Mouse (Mus musculus) embryonic facial prominence, embryonic 10.5 days (tissue): ENCODE data around the gene Gm28043. TPM values are rescaled to one million over a fixed set of nuclear protein-coding genes. Genes with fewer than 3 reads are reported as not detected.

ENCODE experiments used
- DNase-seq: peaks from one replicate; pipeline ENCODE4 v3.0.0-alpha.2; 2017; ENCODE audit warnings: low spot score
- H3K27ac ChIP-seq: fragments of 300-500 bp; sonication (generic); replicated peaks from 2 replicates; pipeline ENCODE4 v1.5.1; 2016; ENCODE audit warnings: mild to moderate bottlenecking
- H3K27me3 ChIP-seq: fragments of 300-500 bp; sonication (generic); replicated peaks from 2 replicates; pipeline ENCODE4 v1.6.1; 2016; ENCODE audit warnings: low read depth, mild to moderate bottlenecking; ENCODE audit not compliant: poor library complexity, severe bottlenecking
- H3K36me3 ChIP-seq: fragments of 300-500 bp; sonication (generic); replicated peaks from 2 replicates; pipeline ENCODE4 v1.6.1; 2016; ENCODE audit warnings: mild to moderate bottlenecking, moderate library complexity
- H3K4me1 ChIP-seq: fragments of 300-500 bp; sonication (generic); 2 replicates; pipeline ENCODE4 v1.6.1; 2016
- H3K4me3 ChIP-seq: fragments of 300-500 bp; sonication (generic); 2 replicates; pipeline ENCODE4 v1.5.1; 2016; ENCODE audit warnings: mild to moderate bottlenecking, moderate library complexity
- H3K9me3 ChIP-seq: fragments of 300-500 bp; sonication (generic); 2 replicates; pipeline ENCODE4 v1.6.1; 2016; ENCODE audit warnings: mild to moderate bottlenecking
- WGBS: fragments of 180-500 bp; shearing (Covaris S2); methylation state at CpG from one replicate; pipeline ENCODE4 v1.1.7; 2016; 5-methylcytosine and 5-hydroxymethylcytosine counted together
- microRNA-seq: library from miRNA; unstranded; fragments of <30 nt; microRNA quantifications from one replicate; pipeline ENCODE4, GENCODE M21; 2017
- polyA plus RNA-seq: library from polyadenylated mRNA; unstranded; fragments of >200 nt; fragmentation: Nextera tagmentation; extraction: Ambion mirVana; gene quantifications from 2 replicates; pipeline ENCODE4 v1.2.1, GENCODE M21; 2016

Gene Gm28043
- polyA plus RNA-seq, 1 experiment from 2014 or later = 3.5 TPM

DNA sequence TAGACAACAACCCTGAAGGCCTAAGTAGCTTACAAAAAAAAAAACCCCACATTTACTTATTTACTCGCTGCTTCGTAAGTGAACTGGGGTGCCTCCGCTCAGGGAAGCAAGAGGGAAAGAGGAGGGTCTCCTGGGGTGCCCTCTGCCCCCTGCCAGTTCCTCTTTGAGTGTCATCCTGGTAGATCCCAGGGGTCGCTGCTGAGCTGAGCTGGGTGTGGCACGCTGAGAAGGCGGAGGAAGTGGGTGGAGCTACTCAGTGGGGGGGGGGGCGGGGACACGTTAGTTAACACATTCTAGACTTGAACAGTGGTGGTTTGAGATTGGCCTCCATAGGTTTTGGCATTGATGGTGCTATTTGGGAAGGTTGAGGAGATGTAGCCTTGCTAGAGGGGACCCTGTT, 113.4 kb downstream of the Gm28043 start:
- WGBS = 63% methylated on average over 8 of the region's 8 CpGs
- no peaks in the 10 kb centered on the region for H3K36me3 ChIP-seq
- H3K9me3 ChIP-seq = 0 out of 2 replicates have a peak, but pooled peaks cover 2% of the 10 kb centered on the region
- no peak for DNase-seq
- H3K4me1 ChIP-seq = peaks cover 18% of the 10 kb centered on the region
- H3K27ac ChIP-seq = no peak overlapping the region
- H3K4me3 ChIP-seq = no peak overlapping the region
- no peaks in the 10 kb centered on the region for H3K27me3 ChIP-seq

GRCm38 (mm10) chr17:29730510-29731265, 116.0 kb downstream of the Gm28043 start:
- peaks cover 22% of the 10 kb centered on the region for H3K4me1 ChIP-seq
- 0 out of 2 replicates have a peak, but pooled peaks cover 2% of the 10 kb centered on the region for H3K9me3 ChIP-seq
- no peaks in the 10 kb centered on the region for H3K27me3 ChIP-seq
- peak; percentile 23 for DNase-seq
- H3K4me3 ChIP-seq = no peak overlapping the region
- H3K36me3 ChIP-seq = no peaks in the 10 kb centered on the region
- H3K27ac ChIP-seq = peak overlapping the region; percentile 49
- WGBS = 48% methylated on average over 13 of the region's 13 CpGs

DNA sequence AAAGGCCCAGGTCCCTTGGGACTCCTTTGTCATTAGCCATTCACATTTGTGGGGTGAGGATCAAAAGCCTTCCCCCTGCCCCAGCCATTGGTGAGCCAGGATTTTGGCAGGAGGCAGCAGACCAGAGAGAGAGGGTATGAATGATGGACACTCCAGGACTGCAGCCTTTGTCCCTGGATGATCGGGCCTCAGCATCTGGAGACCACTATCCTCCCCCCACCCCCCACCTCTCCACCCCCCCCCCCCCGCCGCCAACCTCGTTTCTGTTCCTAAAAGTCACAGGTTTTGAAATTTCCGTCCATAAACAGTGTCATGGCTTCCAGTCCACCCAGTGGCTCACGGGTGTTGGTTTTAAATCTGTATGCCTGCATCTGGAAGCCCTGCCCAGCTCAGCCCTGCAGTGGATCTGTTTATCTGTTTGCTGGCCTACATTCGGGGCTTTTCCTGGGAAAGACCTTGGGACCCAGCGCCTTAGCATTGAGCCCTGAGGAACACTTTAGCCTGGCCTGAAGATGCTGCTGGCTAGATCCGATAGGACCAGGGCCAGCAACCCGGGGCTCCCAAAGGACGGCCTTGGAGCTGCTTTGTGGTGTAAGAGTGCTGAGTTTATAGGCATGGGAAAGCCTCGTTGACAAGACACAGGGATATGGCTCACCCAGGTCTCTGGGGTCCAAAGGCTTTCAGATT, 116.7 kb downstream of the Gm28043 start:
- Histone ChIP-seq H3K4me3 (no peak overlapping the region), H3K27ac (peak overlapping the region; percentile 49), H3K36me3 (no peaks in the 10 kb centered on the region), H3K27me3 (no peaks in the 10 kb centered on the region), H3K9me3 (0 out of 2 replicates have a peak, but pooled peaks cover 2% of the 10 kb centered on the region), H3K4me1 (peaks cover 24% of the 10 kb centered on the region)
- no peak for DNase-seq
- WGBS = 52% methylated on average over 12 of the region's 12 CpGs

DNA sequence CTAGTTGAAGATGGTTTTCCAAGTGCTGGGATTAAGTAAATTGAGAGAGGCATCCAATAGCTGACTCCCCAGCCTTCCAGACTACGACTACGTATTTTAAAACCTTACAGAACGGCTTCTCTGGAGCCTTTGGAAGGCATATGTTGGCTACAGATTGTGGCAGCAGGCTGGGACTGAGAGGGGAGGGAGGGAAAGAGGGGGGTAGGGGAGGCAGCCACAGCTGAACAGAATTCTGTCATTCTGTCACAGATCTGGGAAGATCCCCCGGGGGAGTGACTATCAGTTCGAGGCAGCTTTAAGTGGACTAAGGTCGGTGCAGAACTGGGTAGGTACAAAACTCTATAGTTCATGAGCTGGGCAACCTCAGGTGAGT, 117.3 kb downstream of the Gm28043 start:
- H3K27ac ChIP-seq = peak overlapping the region; percentile 49

DNA sequence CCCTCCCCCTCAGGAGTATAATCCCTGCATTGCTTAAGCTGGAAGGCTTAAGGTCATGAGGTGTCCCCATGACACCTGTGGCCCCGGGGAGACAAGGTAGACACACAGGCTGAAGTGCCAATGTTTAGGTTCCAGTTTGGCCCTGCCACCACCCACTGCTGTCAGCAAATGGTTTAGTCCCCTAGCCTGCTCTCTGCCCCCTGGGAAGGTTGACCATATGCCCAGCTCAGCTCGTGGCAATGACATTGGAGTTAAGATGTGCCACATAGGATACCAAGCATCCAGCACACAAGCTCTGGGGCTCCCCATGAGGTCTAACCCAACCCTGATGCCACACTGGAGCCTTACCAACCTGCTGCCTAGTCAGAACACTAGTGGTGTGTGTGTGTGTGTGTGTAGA, 117.8 kb downstream of the Gm28043 start:
- WGBS = 83% methylated on average over 2 of the region's 2 CpGs
- DNase-seq = no peak
- H3K4me3 ChIP-seq = no peak overlapping the region
- no peaks in the 10 kb centered on the region for H3K27me3 ChIP-seq
- H3K4me1 ChIP-seq = peaks cover 28% of the 10 kb centered on the region
- H3K36me3 ChIP-seq = no peaks in the 10 kb centered on the region
- no peak overlapping the region for H3K27ac ChIP-seq
- H3K9me3 ChIP-seq = 0 out of 2 replicates have a peak, but pooled peaks cover 2% of the 10 kb centered on the region

More for the DNA sequence above, 117.3 kb downstream of the Gm28043 start:
- Histone ChIP-seq H3K4me1 (peaks cover 28% of the 10 kb centered on the region), H3K36me3 (no peaks in the 10 kb centered on the region), H3K4me3 (no peak overlapping the region), H3K27me3 (no peaks in the 10 kb centered on the region), H3K9me3 (0 out of 2 replicates have a peak, but pooled peaks cover 2% of the 10 kb centered on the region)
- WGBS = 71% methylated on average over 6 of the region's 6 CpGs
- no peak for DNase-seq

DNA sequence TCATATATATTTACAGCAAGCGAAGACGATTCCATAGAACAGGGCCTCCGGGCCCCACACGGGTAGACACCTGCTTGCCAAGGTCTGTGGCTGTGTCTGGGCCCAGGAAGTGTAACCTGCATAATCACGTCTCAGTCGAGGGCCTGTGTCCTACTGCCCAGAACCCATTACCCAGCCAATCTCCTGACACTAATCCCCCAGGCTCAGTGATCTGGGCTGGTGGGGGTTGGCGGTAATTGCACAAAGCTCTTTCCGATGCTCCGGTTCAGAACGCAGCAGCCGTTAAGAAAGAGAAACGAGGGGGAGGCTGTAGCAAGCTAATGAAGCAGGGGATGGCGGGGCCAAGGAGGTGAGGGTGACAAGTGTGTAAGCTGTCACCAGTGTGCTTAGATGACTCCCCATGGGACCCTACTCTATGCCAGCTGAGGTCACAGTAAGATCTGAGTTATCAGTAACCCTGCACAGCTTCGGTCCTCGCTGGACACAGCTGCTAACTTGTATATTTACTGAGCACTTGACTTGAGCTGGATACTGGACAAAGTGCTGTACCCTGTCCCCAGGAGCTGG, 121.9 kb downstream of the Gm28043 start:
- Histone ChIP-seq H3K4me3 (no peak overlapping the region), H3K36me3 (no peaks in the 10 kb centered on the region), H3K9me3 (0 out of 2 replicates have a peak, but pooled peaks cover 2% of the 10 kb centered on the region), H3K27me3 (no peaks in the 10 kb centered on the region), H3K27ac (peak overlapping the region; percentile 40), H3K4me1 (peaks cover 28% of the 10 kb centered on the region)
- 35% methylated on average over 15 of the region's 15 CpGs for WGBS
- no peak for DNase-seq

DNA sequence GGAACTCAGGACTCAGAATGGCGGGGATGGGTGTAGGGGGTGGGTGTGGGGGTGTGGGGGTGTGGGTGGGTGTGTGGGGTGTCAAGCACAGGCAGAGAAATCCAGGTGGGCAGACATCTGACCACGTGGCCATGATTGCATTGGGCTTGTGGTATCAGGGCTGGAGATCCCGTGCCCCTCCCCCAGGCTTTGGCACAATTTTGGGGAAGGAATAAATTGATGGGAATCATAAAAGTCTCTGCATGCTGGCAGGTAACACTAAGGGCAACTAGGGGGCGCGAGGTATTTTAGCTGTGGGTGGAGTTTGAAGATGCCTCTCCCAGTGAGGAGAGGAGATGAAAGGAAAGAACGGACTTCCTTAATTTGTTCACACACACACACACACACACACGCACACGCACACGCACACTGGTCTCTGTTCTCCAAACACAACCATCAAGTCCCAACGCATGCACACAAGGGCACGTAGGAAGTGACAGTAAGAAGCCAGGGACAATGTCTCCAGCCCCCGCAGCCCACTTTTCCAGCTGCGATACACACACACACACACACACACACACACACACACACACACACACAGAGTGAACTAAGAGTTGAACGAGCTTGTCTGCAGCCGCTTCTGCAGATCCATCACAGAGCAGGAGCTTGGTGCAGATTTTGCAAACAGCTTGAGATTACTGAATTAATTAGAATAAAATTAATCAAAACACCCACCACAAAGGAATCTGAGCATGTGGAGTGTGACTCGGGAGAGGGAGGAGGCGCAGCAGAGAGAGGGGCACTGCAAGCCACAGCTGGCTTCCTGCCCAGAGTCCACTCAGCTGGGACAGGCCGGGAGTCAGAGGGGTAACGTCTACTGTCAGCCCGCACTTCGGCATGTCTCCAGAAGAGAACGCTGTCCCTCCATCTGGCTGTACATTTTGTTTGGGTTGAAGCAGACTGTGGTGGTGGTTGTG, 123.5 kb downstream of the Gm28043 start:
- peaks cover 25% of the 10 kb centered on the region for H3K4me1 ChIP-seq
- peaks cover 7% of the 10 kb centered on the region; the same call in 1 of the 2 replicates for H3K27me3 ChIP-seq
- no peak overlapping the region for H3K4me3 ChIP-seq
- no peaks in the 10 kb centered on the region for H3K36me3 ChIP-seq
- 71% methylated on average over 22 of the region's 22 CpGs for WGBS
- H3K9me3 ChIP-seq = no peaks in the 10 kb centered on the region
- no peak for DNase-seq
- H3K27ac ChIP-seq = no peak overlapping the region

DNA sequence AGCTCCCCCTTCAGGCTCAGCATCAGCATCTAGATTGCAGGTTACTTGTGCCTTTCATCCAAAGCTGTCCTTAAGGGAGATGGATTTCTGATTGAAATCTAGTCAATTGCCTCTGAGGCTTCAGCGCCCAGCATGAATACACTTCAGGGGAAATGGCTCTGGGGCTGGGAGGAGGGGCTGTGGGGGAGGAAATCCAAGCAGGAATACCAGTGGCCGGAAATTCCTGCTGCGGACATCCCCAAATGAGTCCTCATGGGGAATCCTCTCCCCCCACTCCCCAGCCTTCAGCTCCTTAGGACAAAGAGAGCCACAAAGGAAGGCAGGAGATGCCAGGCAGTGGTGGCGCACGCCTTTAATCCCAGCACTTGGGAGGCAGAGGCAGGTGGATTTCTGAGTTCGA, 132.8 kb downstream of the Gm28043 start:
- 60% methylated on average over 6 of the region's 6 CpGs for WGBS
- Histone ChIP-seq H3K4me1 (peaks cover 47% of the 10 kb centered on the region), H3K9me3 (no peaks in the 10 kb centered on the region), H3K27me3 (peaks cover 49% of the 10 kb centered on the region), H3K36me3 (no peaks in the 10 kb centered on the region), H3K27ac (0 out of 2 replicates have a peak overlapping the region, but pooled peaks have one; percentile 35), H3K4me3 (0 out of 2 replicates have a peak overlapping the region, but pooled peaks have one; percentile 11)
- no peak for DNase-seq

Small RNAs within 50 kb of the gene (microRNA-seq; reads per million reads assigned to microRNA genes)
- not detected for gene Mir7667

Other genes starting within 250 kb of the Gm28043 start
- 31.6 and 33.2 TPM in 2 replicates for gene Pim1, start 124.1 kb upstream of the Gm28043 start, polyA plus RNA-seq
- not detected in 2 replicates for gene Gm17657, start 65.2 kb upstream of the Gm28043 start, polyA plus RNA-seq
- gene Tbc1d22b, start 65.1 kb upstream of the Gm28043 start, polyA plus RNA-seq = 18.4 and 19.5 TPM in 2 replicates
- gene Tmem217, start 62.5 kb upstream of the Gm28043 start, polyA plus RNA-seq = 1.0 and 1.5 TPM in 2 replicates
- 117 and 119 TPM in 2 replicates for gene Rnf8, start 86 bp upstream of the Gm28043 start, polyA plus RNA-seq
- gene Cmtr1, start 45.7 kb downstream of the Gm28043 start, polyA plus RNA-seq = 135 and 140 TPM in 2 replicates
- 16.5 and 18.1 TPM in 2 replicates for gene Ccdc167, start 102.2 kb downstream of the Gm28043 start, polyA plus RNA-seq